Mouse (Mus musculus) testis, adult 2 months (tissue): ENCODE results near the gene Map2k6. TPM values are rescaled to one million over a fixed set of nuclear protein-coding genes. Genes with fewer than 3 reads are reported as not detected.
A peak's percentile ranks its signal among the peaks of the same experiment; 100 is the strongest.

Experiments used
- H3K27ac ChIP-seq: fragments of 200-500 bp; 2 replicates; pipeline ENCODE4 v1.5.1; 2012; ENCODE audit warnings: low read depth, low read length; ENCODE audit not compliant: control insufficient read depth, insufficient read depth
- H3K27me3 ChIP-seq: fragments of 200-500 bp; 2 replicates; pipeline ENCODE4 v1.6.1; 2012; ENCODE audit warnings: mild to moderate bottlenecking, low read length, moderate library complexity; ENCODE audit not compliant: control insufficient read depth, insufficient read depth
- H3K36me3 ChIP-seq: fragments of 200-500 bp; 2 replicates; pipeline ENCODE4 v1.6.1; 2012; ENCODE audit warnings: mild to moderate bottlenecking, low read length; ENCODE audit not compliant: control insufficient read depth, insufficient read depth
- H3K4me1 ChIP-seq: fragments of 200-500 bp; 2 replicates; pipeline ENCODE4 v1.6.1; 2012; ENCODE audit warnings: low read length; ENCODE audit not compliant: control insufficient read depth, insufficient read depth
- H3K4me3 ChIP-seq: fragments of 200-500 bp; 2 replicates; pipeline ENCODE4 v1.5.1; 2012; ENCODE audit warnings: low read depth, mild to moderate bottlenecking, low read length, moderate library complexity, mixed read lengths; ENCODE audit not compliant: control insufficient read depth
- CTCF ChIP-seq: fragments of 200-500 bp; IDR thresholded peaks from 2 replicates; pipeline ENCODE4 v1.5.1; 2012; ENCODE audit warnings: low read depth, mild to moderate bottlenecking, inconsistent platforms, low read length, moderate library complexity; ENCODE audit not compliant: control insufficient read depth, insufficient read depth, insufficient replicate concordance
- POLR2A ChIP-seq: fragments of 200-500 bp; IDR thresholded peaks from 2 replicates; pipeline ENCODE4 v1.6.1; 2012; ENCODE audit warnings: low read depth, mild to moderate bottlenecking, inconsistent platforms, low read length, moderate library complexity; ENCODE audit not compliant: control insufficient read depth
- polyA plus RNA-seq: library from polyadenylated mRNA; depleted of rRNA; stranded (reverse); fragments of >200 nt; gene quantifications from 2 replicates; pipeline ENCODE4 v1.2.3, GENCODE M21; 2012

Map2k6 gene
- polyA plus RNA-seq, 1 experiment, result 0.68 TPM

DNA sequence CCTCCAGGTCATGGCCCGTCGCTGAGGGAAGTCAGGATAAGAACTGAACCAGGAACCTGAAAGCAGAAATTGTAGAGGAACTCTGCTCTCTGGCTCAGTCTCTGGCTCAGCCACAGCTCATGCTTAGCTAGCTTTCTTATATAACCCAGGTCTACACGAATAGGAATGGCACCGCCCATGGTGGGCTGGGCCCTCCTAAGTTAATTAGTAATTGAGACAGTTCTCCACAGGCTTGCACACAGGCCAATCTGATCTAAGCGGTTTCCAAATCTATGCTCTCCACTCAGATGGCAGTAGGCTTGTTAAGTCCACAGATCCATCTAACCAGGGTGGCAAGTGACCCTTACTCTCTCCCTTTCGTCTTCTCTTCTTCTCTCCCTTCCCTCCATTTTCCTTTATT lies 88.9 kb downstream of the Map2k6 start:
- Histone ChIP-seq H3K27ac (no peak overlapping the region), H3K27me3 (no peaks in the 10 kb centered on the region), H3K4me3 (no peak overlapping the region), H3K36me3 (no peaks in the 10 kb centered on the region), H3K4me1 (no peaks in the 10 kb centered on the region)
- TF ChIP-seq CTCF (no peak), POLR2A (no peak)

DNA sequence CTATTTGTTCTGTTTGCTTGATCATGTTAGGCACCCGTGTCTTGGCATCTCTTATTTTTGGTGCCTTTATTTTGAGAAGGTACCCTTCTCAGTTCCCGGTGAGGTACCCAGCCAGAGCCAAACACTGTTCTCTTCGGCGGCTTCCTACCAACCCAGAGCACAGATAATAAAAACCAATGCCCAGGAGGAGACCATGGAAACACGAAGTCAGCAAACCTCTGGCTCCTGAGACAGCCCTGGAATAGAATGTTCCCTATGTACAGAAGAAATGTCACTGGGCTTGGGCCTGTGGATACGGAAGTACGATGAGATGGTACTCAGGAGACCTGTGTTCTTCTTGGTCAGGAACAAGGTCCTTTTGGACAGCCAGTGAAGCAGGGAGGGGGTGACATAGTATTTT lies 89.4 kb downstream of the Map2k6 start:
- TF ChIP-seq POLR2A (no peak), CTCF (no peak)
- Histone ChIP-seq H3K27me3 (no peaks in the 10 kb centered on the region), H3K4me3 (no peak overlapping the region), H3K36me3 (no peaks in the 10 kb centered on the region), H3K27ac (no peak overlapping the region), H3K4me1 (no peaks in the 10 kb centered on the region)

DNA sequence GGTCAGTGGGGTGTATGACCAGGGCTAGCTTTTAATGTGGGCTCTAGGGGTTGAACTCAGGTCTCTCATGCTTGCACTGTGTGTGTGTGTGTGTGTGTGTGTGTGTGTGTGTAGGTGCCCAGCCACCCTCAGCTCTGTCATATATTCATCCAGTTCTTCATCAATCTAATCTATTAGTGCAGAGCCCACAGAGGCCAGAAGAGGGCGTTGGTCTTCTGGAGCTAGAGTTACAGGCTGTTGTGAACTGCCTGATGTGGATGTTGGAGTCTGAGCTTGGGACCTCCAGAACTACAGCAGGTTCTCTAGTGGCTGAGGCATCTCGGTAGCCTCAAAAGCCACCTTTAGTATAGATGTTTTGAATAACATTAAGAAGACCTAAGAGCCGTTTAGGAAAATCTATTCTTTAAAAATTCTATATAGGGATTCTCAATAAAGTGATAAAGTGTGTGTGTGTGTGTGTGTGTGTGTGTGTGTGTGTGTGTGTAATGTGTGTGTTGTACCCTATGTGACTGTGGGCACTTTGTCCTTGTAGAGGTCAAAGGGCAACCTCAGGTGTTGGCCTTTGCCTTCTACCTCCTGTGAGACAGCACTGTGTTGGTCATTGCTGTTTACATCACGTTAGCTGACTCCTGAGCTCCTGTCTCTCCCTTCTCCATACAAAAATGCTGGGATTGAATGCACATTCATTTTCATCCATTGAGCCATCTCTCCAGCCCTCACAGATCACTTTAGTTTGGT lies 96.6 kb downstream of the Map2k6 start:
- H3K36me3 ChIP-seq, result no peaks in the 10 kb centered on the region
- TF ChIP-seq POLR2A (no peak), CTCF (no peak)
- H3K27ac ChIP-seq, result no peak overlapping the region
- H3K4me3 ChIP-seq, result no peak overlapping the region
- peaks cover under 1% of the 10 kb centered on the region; the same call in 1 of the 2 replicates for H3K4me1 ChIP-seq
- no peaks in the 10 kb centered on the region for H3K27me3 ChIP-seq

DNA sequence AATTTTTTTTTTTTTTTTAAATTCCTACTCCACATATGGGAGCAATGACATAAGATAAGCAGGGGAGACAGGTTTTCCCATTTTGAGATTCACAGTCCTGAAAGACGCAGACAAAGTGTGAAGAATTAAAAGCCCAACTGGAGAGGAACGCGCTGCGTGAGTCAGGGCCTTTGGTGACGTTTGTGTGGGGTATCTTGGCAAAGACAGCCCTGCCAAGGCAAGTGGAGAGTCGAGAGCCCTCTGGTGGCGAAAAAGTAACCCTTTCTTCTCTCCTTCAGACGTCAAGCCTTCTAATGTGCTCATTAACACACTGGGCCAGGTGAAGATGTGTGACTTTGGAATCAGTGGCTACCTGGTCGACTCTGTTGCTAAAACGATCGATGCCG lies 97.1 kb downstream of the Map2k6 start:
- Histone ChIP-seq H3K4me1 (peaks cover 3% of the 10 kb centered on the region; the same call in 1 of the 2 replicates), H3K27me3 (no peaks in the 10 kb centered on the region), H3K27ac (no peak overlapping the region), H3K36me3 (no peaks in the 10 kb centered on the region), H3K4me3 (no peak overlapping the region)
- TF ChIP-seq POLR2A, result no peak
- TF ChIP-seq CTCF, result peak; percentile 32; the same call in 1 of the 2 replicates

DNA sequence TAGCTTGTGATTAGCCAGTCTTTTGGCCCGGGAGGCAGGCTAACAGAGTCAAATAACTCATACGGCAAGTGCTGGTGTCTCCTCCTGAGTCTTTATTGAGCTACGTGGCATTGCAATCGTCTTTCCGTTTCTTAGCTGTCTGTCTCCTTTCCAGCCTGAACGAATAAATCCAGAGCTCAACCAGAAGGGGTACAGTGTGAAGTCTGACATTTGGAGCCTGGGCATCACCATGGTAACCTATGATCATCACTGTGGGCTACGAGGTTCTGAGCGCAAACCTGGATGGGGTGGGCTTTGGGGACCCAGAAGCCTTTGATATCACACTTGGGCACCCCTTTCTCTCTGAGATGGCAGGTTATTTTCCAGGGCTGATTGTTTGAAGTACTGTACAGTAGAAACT lies 98.8 kb downstream of the Map2k6 start:
- TF ChIP-seq POLR2A, result no peak
- TF ChIP-seq CTCF, result no peak
- H3K36me3 ChIP-seq, result no peaks in the 10 kb centered on the region
- peaks cover 3% of the 10 kb centered on the region; the same call in 1 of the 2 replicates for H3K4me1 ChIP-seq
- no peak overlapping the region for H3K4me3 ChIP-seq
- H3K27ac ChIP-seq, result no peak overlapping the region
- no peaks in the 10 kb centered on the region for H3K27me3 ChIP-seq

DNA sequence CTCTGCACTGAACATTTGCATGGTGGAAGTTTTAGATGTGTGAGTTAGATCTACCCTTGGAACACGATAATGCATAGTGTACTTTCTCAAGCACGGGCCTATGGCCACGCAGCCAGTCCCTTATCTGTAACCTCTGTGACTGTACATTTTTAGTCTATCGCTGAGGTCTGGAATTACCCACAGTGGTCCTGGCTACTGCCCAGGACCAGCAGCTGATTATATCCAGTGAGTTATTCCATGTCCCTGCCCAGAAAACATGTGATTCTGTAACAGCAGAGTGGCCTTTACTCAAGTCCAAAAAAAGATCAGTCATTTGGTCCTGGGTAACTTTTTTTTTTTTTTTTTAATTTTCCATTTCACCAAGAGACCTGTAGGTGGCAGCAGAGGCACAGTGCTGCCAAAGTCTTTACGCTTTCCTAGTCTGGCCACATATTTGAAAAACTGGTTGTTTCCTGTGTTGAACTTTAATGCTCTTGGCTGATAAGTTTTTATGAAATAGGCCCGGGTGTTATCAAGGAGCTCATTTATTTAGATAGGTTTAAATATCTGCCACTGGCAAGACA lies 99.8 kb downstream of the Map2k6 start:
- Histone ChIP-seq H3K27ac (no peak overlapping the region), H3K4me3 (no peak overlapping the region), H3K27me3 (no peaks in the 10 kb centered on the region), H3K4me1 (peaks cover 3% of the 10 kb centered on the region; the same call in 1 of the 2 replicates), H3K36me3 (no peaks in the 10 kb centered on the region)
- no peak for TF ChIP-seq POLR2A

DNA sequence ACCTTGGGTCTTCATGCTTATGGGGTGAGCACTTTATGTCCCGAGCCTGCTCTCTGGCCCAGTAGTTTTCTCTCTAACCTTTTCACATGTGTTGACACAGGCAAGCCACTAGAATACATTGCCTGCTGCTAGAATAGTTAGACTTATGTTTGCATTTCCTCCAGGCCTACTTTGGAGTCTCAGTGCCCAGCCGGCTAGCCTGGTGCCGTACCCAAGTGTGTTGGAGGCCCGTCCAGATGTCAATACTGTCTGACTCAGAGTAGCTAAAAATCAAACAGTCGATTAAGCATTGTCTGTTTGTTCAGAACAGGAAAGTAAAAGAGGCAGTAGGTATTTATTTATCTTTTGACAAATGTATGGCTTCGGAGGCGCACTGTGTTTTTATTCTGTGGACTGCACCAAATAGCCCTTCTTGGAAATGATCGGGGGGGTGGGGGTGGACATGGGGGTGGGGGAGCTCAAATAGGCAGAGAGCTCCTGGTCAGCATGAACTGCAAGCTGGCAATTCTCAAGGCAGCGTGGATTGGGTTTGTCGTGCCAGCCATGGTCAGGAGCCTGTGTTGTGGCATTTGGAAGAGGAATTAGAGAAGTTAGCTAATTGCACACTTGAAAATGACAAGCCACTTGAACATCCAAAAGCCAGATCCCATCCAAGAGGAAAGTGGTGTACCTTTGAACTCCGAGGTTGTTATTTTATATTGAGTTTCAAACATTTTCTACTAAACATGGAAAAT lies 104.2 kb downstream of the Map2k6 start:
- H3K27ac ChIP-seq, result no peak overlapping the region
- H3K4me1 ChIP-seq, result peaks cover 3% of the 10 kb centered on the region; the same call in 1 of the 2 replicates
- H3K36me3 ChIP-seq, result no peaks in the 10 kb centered on the region
- TF ChIP-seq CTCF (no peak), POLR2A (no peak)
- H3K27me3 ChIP-seq, result no peaks in the 10 kb centered on the region
- no peak overlapping the region for H3K4me3 ChIP-seq
